Mouse (Mus musculus): ENCODE data around the gene Samd8.

Gene Samd8

DNA sequence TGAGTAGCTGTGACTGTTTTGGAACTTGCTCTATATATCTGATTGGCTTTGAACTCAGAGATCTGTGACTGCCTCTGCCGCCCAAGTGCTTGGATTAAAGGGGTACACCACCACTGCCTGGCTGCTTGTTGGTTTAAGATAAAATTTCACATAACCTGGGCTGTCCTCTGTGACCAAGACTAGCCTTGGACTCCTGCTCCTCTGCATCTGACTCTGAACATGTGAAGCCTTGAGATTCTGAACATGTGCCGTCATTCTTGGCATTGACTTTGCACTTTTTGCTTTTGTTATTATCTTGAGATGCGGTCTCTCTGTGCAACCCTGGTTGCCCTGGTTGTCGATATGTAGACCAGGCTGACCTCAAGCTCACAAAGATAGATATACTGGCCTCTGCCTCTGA, 41.4 kb downstream of the Samd8 start:
- WGBS: 78% methylated on average over 4 of the region's 4 CpGs

DNA sequence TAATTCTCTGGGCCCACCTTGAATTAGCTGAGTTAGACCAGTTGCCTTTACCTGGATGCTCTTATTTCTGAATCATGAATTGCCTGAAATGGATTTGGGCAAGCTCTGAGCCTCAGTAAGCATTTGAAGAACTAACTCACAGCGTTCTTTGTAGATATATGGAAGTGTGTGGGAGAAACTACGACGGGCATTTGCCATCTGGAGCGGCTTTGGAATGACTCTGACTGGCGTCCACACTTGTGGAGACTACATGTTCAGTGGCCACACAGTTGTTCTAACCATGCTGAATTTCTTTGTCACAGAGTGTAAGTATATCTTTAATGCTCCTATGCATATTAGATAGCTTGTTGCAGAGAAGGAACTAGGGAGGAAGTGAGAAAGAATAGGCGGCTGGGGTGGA, 41.9 kb downstream of the Samd8 start:
- WGBS: 63% methylated on average over 6 of the region's 6 CpGs

DNA sequence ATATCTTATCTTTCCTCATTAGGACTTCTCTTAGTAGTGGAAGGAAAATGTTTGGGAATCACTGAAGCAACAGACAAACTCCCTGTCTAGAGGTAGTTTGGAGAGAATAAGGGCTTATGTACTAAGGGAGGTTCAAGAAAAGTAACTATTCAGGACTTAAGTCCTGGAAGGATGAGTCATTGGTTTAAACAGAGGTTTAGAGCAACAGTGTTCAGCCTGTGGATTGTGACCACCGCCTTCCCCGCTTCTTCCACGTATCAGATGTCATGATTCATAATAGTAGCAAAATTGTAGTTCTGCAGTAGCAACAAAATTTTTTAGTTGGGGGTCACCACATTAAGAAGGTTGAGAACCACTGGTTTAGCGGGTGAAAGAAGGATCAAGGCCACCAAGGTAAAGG, 50.3 kb downstream of the Samd8 start:
- 97% methylated on average over 4 of the region's 4 CpGs for WGBS

DNA sequence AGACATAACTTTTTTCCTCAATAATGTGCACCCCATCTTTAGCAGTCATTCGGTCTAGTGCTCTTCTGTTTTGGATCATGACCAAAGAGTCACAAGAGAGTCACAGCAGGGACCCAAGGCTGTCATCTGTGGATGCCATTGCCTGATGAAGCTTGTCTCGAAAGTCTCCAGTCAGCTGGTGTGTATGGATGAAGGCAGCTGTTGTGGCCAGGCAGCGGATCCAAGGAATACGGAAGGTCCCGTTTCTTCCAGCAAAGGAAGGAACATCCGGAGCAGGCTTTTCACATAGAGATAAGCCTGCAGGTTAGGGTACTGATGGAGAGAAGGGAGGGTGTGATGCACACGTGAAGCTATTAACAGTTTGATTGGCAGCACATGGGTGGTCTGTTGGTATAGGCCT, 51.3 kb downstream of the Samd8 start:
- WGBS: 73% methylated on average over 7 of the region's 7 CpGs

DNA sequence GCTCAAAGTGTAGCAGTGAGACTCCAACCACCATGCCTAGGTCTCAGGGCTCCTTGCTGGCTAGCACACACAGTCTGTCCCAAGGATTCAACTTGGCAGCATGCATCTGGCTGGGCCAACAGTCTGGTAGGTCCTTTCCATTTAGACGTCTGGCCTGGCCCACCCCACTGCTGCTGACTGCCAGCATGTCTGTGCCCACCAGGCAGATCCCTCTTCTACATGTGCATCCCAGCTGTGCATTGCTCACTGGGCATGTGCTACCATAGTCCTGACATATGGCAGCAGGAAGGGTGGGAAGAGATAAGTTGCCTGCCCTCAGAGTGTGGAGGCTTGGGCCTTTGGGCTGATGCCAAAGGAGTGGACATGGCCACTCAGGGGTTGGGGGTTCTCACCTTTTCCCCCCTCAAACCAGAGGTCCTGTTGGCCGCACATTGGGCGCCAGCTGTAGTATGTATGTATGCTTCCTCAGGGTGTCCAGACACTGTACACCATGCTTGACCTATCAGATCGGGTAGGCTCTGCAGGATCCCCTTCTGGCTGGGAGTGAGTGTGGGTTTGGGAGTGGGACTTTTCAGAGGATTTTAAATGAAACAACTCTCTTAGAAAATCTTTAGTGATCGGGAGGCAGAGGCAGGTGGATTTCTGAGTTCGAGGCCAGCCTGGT, 52.3 kb downstream of the Samd8 start:
- WGBS: 87% methylated on average over 6 of the region's 6 CpGs

- 94% methylated on average over 2 of the region's 2 CpGs for WGBS
Measured at GRCm38 (mm10) chr14:21806203-21806602, 55.9 kb downstream of the Samd8 start.

GRCm38 (mm10) chr14:21806631-21807160, 56.4 kb downstream of the Samd8 start:
- 95% methylated on average over 3 of the region's 3 CpGs for WGBS

DNA sequence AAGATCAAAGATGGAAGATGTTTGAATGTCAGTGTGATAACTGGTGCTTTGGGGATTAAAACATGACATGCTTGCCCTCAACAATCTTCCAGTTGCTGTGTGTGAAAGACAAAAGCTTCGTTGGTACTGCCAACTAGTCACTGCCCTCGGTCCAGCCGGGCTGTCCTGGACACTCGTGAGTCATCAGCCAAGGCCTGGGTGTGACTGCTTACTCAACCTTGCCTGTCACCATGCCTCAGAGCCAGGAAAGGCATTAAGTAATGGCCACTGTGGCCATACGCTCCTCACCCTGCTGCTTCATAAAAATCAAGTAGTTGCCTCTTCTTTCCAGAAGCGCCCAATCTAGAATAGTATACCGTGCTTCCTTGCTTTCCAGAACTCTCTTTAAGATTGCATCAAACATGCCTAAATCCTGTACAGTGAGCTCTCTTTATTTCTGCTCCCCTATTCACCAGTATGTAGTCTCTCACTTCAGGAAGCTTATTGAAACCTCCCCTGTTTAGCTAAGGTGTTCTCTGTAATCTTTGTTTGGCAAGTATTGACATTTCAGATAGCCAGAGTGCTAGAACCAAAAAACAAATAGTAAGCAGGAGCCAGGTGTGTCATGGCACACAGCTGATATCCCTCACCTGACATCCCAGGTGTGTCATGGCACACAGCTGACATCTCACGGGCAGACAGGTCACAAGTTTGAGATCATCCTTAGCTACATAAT, 58.0 kb downstream of the Samd8 start:
- WGBS: 90% methylated on average over 8 of the region's 8 CpGs

DNA sequence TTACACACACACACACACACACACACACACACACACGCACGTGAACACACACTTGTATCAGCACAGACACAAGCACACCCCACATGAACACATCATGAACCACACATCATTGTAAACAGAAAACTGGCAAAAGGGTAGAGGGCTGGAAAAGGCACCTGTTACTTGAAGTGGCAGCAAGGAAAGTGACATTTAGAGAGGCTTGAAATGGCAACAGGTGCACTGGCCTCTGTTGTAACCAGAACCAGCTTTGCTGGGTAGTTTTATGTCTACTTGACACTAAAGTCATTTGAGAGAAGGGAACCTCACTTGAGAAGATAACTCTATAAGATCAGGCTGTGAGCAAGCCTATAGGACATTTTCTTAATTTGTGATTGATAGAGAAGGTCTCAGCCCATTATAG, 59.1 kb downstream of the Samd8 start:
- WGBS: 100% methylated on average over 2 of the region's 2 CpGs

DNA sequence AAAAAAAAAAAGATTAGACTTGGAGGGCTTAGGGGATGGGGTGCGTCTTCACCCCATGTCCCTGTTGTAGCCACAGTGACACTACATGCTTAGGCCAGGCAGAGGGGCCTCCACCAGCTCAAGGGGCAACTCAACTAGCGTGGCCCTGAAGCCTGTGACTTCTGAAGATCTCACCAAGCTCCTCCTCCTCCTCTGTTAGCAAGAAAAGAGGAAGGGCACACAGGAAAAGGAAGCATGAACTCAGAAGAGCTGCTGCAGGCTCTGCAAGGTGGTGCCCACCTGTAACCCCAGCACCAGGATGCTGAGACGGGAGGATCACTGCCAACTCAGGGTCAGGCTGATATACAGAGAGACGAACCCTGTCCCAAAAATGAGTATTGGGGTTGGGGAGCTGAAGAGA, 61.0 kb downstream of the Samd8 start:
- WGBS: 92% methylated on average over 4 of the region's 4 CpGs

DNA sequence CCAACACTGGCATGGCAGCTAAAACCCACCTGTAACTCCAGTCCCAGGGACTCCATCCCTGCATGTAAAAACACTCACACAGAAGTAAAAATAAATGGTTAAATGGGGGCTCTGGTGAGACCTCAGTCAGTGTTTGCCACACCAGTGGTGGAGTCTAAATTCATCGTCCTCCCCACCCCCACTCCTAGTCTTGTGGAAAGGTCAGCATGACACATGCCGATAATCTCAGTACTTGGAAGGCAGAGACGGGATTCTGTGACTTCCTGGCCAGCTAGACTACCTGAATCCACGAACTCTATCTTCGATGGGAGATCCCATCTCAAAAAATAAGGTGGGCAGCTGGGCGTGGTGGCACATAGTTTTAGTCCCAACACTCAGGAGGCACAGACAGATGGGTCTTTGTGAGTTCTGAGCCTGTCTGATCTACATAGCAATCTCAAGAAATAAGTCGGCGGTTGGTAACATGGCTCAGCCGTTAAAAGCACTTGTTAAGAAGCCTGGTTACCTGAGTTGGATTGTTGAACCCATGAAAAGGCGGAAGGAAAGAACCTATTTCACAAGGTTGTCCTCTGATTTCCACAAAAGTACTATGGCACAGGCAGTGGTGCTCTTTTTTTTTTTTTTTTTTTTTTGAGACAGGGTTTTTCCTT, 61.5 kb downstream of the Samd8 start:
- WGBS: 85% methylated on average over 10 of the region's 10 CpGs

GRCm38 (mm10) chr14:21812590-21813162, 62.3 kb downstream of the Samd8 start:
- 31% methylated on average over 14 of the region's 14 CpGs for WGBS

DNA sequence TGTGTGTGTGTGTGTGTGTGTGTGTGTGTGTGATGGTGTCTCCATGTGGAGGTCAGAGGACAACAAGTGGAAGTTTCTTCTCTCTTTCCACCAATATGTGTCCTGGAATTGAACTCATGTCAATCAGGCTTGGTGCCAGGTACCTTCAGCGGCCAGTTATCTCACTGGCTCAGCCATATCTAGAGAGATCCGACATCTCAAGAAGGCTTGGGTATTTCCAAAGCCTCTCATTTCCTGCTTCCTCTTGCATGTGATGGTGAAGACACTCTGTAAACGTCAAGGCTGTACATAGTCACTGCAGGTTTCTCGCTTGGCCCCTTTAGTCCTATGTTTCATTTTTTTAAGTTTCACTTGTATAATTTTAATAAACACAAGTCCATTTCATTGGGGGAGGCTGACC, 62.9 kb downstream of the Samd8 start:
- 76% methylated on average over 4 of the region's 4 CpGs for WGBS

GRCm38 (mm10) chr14:21813847-21814246, 63.5 kb downstream of the Samd8 start:
- 87% methylated on average over 3 of the region's 3 CpGs for WGBS

- 94% methylated on average over 4 of the region's 4 CpGs for WGBS
Measured at GRCm38 (mm10) chr14:21814606-21815005, 64.3 kb downstream of the Samd8 start.

GRCm38 (mm10) chr14:21816255-21816654, 65.9 kb downstream of the Samd8 start:
- WGBS: 86% methylated on average over 3 of the region's 3 CpGs

GRCm38 (mm10) chr14:21817453-21817852, 67.1 kb downstream of the Samd8 start:
- WGBS: 77% methylated on average over 4 of the region's 4 CpGs

GRCm38 (mm10) chr14:21820880-21821505, 70.7 kb downstream of the Samd8 start:
- 95% methylated on average over 4 of the region's 4 CpGs for WGBS

DNA sequence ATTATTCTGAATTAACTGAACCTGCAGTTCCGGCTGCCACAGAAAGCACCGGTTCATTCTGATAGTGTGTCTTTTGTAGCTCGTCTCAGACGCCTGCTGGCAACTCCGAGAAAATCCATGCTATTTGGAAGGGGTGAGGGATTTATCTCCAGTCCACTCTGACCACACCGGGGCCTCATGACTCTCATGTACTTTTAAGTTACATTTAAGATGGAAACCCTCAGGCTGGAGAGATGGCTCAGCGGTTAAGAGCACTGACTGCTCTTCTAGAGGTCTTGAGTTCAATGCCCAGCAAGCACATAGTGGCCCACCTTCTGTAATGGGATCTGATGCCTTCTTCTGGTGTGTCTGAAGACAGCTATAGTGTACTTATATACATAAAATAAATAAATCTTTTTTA, 72.0 kb downstream of the Samd8 start:
- 76% methylated on average over 7 of the region's 7 CpGs for WGBS

GRCm38 (mm10) chr14:21822795-21823374, 72.6 kb downstream of the Samd8 start:
- WGBS: 37% methylated on average over 7 of the region's 7 CpGs

- WGBS: 85% methylated on average over 7 of the region's 7 CpGs
Measured at GRCm38 (mm10) chr14:21823897-21824296, 73.6 kb downstream of the Samd8 start.

GRCm38 (mm10) chr14:21824938-21825337, 74.6 kb downstream of the Samd8 start, which contains the start of gene Vdac2:
TSS of gene Vdac2 (plus strand) at chr14:21825238.
- WGBS: 90% methylated on average over 2 of the region's 2 CpGs
